Mouse (Mus musculus) thymus, adult 2 months (tissue): ENCODE results near the gene Laptm4a.

ENCODE experiments used
- CTCF ChIP-seq: fragments of 200-500 bp; IDR thresholded peaks from 2 replicates; pipeline ENCODE4 v1.5.1; 2012; ENCODE audit warnings: mild to moderate bottlenecking, control low read depth, low read length, moderate library complexity, borderline replicate concordance; ENCODE audit not compliant: control insufficient read depth, poor library complexity, insufficient read depth; ENCODE audit errors: extremely low read depth
- POLR2A ChIP-seq: fragments of 200-500 bp; IDR thresholded peaks from 2 replicates; pipeline ENCODE4 v1.6.1; 2012; ENCODE audit warnings: mild to moderate bottlenecking, low read length, control low read depth, moderate library complexity; ENCODE audit not compliant: control insufficient read depth, poor library complexity, insufficient read depth; ENCODE audit errors: extremely low read depth

DNA sequence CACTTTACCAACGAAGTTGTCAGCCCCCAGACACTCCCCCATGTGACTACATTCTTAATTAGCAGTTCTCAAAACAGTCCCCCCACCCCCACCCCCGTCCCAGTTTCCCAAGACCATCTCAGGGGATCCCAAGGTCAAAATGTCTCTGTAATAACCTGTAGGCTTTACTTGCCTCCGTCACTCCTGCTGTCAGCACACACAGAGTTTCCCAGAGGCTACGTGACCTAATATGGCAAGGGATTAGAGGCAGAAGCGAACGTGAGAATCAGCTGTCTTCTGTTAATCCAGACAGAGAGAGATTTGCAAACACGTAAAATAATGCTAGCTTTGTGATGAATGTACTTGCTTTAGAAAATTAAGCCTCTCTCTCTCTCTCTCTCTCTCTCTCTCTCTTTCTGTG, 33.0 kb upstream of the Laptm4a start:
- TF ChIP-seq POLR2A, result no peak
- TF ChIP-seq CTCF, result no peak
